Mouse (Mus musculus) liver, embryonic 16.5 days (tissue): ENCODE data around the gene Rraga. TPM values are rescaled to one million over a fixed set of nuclear protein-coding genes. Genes with fewer than 3 reads are reported as not detected.
"Not testable (repeated sequence)": the region's sequence is repeated elsewhere in the genome, so short reads cannot be mapped to it uniquely, and the experiment has no call there.

ENCODE experiments used
- ATAC-seq: fragments of 200-750 bp; cut with Nextera tagmentation; 2 replicates; pipeline ENCODE4 v1.8.0; 2017; ENCODE audit warnings: low read depth, mild to moderate bottlenecking, moderate number of reproducible peaks, moderate library complexity
- H3K27ac ChIP-seq: fragments of 300-500 bp; sonication (generic); 2 replicates; pipeline ENCODE4 v1.5.1; 2014; ENCODE audit warnings: mild to moderate bottlenecking, low read length
- H3K27me3 ChIP-seq: fragments of 300-500 bp; sonication (generic); 2 replicates; pipeline ENCODE4 v1.6.1; 2014; ENCODE audit warnings: low read depth, low read length, mixed read lengths; ENCODE audit not compliant: control insufficient read depth, insufficient read depth
- H3K36me3 ChIP-seq: fragments of 300-500 bp; sonication (generic); 2 replicates; pipeline ENCODE4 v1.6.1; 2014; ENCODE audit warnings: mild to moderate bottlenecking; ENCODE audit not compliant: control insufficient read depth, insufficient read depth
- H3K4me1 ChIP-seq: fragments of 300-500 bp; sonication (generic); 2 replicates; pipeline ENCODE4 v1.6.1; 2014; ENCODE audit warnings: low read depth, low read length, mixed read lengths; ENCODE audit not compliant: control insufficient read depth
- H3K4me2 ChIP-seq: fragments of 300-500 bp; sonication (generic); 2 replicates; pipeline ENCODE4 v1.6.1; 2014; ENCODE audit warnings: low read depth, low read length, mixed read lengths
- H3K4me3 ChIP-seq: fragments of 300-500 bp; sonication (generic); 2 replicates; pipeline ENCODE4 v1.5.1; 2014; ENCODE audit warnings: low read depth, mild to moderate bottlenecking, low read length
- H3K9ac ChIP-seq: fragments of 300-500 bp; sonication (generic); 2 replicates; pipeline ENCODE4 v1.6.1; 2014; ENCODE audit warnings: low read depth, low read length
- H3K9me3 ChIP-seq: fragments of 300-500 bp; sonication (generic); replicated peaks from 2 replicates; pipeline ENCODE4 v1.6.1; 2016; ENCODE audit warnings: low read length; ENCODE audit not compliant: control insufficient read depth
- WGBS: fragments of 180-500 bp; shearing (Covaris S2); extraction: QIAGEN DNeasy Blood & Tissue Kit; methylation state at CpG from one replicate; pipeline ENCODE4 v1.1.7; 2014; ENCODE audit not compliant: insufficient replicate concordance; 5-methylcytosine and 5-hydroxymethylcytosine counted together
- polyA plus RNA-seq: library from polyadenylated mRNA; unstranded; fragments of >200 nt; fragmentation: Nextera tagmentation; extraction: Ambion mirVana; gene quantifications from 2 replicates; pipeline ENCODE4 v1.2.1, GENCODE M21; 2015

Gene Rraga
- polyA plus RNA-seq, 1 experiment from 2014 or later = 33.8 TPM

- Histone ChIP-seq H3K4me2 (no peak overlapping the region), H3K27me3 (no peaks in the 10 kb centered on the region), H3K9ac (no peak overlapping the region), H3K36me3 (no peaks in the 10 kb centered on the region), H3K4me1 (no peaks in the 10 kb centered on the region), H3K27ac (no peak overlapping the region), H3K4me3 (no peak overlapping the region), H3K9me3 (no peaks in the 10 kb centered on the region)
- no peak for ATAC-seq
- 54% methylated on average over 3 of the region's 3 CpGs for WGBS
These were observed 46.6 kb downstream of the Rraga start for GRCm38 (mm10) chr4:86622116-86622515.

GRCm38 (mm10) chr4:86622532-86622931 lies 47.1 kb downstream of the Rraga start:
- H3K27ac ChIP-seq, H3K4me2 ChIP-seq, ATAC-seq, H3K36me3 ChIP-seq, H3K4me3 ChIP-seq, H3K9me3 ChIP-seq, H3K27me3 ChIP-seq, H3K9ac ChIP-seq, H3K4me1 ChIP-seq: not testable (repeated sequence)
- 77% methylated on average over 1 of the region's 1 CpGs for WGBS

DNA sequence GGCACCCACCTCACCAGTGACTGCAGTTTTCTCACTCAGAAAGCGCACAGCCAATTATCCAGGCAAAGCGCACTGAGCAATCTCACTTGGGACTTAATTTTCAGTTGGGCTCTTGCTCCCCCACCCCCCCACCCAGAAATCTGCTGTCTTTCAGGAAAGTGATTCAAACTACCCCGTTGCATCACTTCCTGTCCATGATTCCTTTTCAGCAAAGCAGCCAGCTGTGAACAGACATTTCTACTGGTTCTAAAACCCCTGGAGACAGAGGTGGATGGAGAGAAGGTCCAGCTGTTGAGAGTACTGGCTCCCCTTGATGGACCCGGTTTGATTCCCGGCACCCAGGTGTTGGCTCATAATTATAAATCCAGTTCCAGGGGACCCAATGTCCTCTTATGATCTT lies 50.0 kb downstream of the Rraga start:
- H3K9ac ChIP-seq = no peak overlapping the region
- ATAC-seq = no peak
- no peaks in the 10 kb centered on the region for H3K4me1 ChIP-seq
- H3K4me2 ChIP-seq = no peak overlapping the region
- 61% methylated on average over 5 of the region's 5 CpGs for WGBS
- H3K27me3 ChIP-seq = no peaks in the 10 kb centered on the region
- H3K9me3 ChIP-seq = no peaks in the 10 kb centered on the region
- no peak overlapping the region for H3K27ac ChIP-seq
- H3K36me3 ChIP-seq = no peaks in the 10 kb centered on the region
- no peak overlapping the region for H3K4me3 ChIP-seq

- H3K9ac ChIP-seq, ATAC-seq, H3K4me3 ChIP-seq, H3K4me1 ChIP-seq, H3K4me2 ChIP-seq, H3K27ac ChIP-seq, H3K27me3 ChIP-seq, H3K36me3 ChIP-seq, H3K9me3 ChIP-seq: not testable (repeated sequence)
- 68% methylated on average over 7 of the region's 7 CpGs for WGBS
These were observed 51.0 kb downstream of the Rraga start for GRCm38 (mm10) chr4:86626496-86626895.

Other genes starting within 250 kb of the Rraga start
- not detected in 2 replicates for gene Saxo1, start 17.3 kb upstream of the Rraga start, polyA plus RNA-seq
- 10.5 and 11.2 TPM in 2 replicates for gene Haus6, start 36.4 kb downstream of the Rraga start, polyA plus RNA-seq
- 155 and 157 TPM in 2 replicates for gene Plin2, start 94.4 kb downstream of the Rraga start, polyA plus RNA-seq
- gene Dennd4c, start 172.9 kb downstream of the Rraga start, polyA plus RNA-seq = 1.9 and 2.1 TPM in 2 replicates